Mouse (Mus musculus) lung, postnatal 10 days (tissue): ENCODE results near the gene Aim2.
"Not testable (repeated sequence)": the region's sequence is repeated elsewhere in the genome, so short reads cannot be mapped to it uniquely, and the experiment has no call there.

Experiments
- DNase-seq: peaks from one replicate; pipeline ENCODE4 v3.0.0; 2021

The Aim2 gene

DNA sequence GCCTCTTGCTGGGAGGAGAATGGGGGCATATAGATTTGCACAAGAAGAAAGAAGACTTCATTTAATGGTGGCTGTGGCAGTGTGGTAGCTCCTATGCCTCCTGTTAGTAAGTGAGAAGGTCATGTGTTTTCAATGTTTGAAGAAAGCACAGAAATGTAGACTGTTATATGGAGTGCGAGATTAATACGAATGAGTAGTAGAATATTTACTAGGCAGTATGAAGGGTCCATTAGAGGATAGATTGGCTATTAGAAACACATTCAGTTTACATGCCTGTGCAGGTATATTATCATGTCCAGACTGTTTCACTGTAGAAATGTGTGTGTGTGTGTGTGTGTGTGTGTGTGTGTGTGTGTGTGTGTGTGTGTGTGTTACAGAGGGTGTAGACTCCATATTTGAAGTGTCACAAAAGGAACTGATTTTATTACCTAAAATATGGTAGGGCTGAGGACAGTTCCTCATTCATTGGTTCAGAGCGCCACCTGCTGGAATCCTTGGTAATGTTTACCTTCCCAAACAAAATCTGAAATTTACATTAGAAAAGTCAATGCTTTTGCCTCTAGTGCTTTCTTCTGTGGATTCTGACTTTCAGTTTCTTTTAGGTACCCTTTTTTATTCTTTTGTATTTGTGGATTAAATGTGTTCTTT lies 47.8 kb downstream of the Aim2 start:
- DNase-seq = peak; percentile 65

DNA sequence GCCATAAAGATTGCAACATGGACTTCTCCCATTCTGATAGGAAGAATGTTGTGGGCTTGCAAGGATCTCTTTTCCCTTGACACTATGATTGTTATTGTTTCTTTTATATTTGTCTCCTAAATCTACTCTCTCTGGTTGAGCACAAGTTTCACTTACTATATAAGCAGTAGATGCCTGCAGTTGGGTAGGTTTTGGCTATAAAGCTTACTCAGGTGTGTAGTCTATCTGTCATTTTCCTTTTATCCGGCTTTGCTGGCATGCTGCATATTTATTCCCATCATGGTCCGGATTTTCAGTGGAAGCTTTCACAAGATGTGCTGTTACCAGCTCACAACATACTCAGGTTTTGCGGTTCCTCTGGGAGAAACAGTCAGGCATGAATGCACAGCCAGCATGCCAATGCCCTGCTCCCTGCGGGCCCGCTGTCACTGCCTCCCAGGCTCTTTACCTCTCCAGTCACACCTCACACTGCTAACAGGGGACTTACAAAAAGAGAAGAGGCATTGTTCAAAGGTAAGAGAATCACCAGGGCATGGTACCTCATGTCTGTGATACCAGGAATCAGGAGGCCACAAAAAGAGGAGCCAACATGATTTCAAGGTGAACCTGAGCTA lies 54.1 kb downstream of the Aim2 start:
- no peak for DNase-seq

DNA sequence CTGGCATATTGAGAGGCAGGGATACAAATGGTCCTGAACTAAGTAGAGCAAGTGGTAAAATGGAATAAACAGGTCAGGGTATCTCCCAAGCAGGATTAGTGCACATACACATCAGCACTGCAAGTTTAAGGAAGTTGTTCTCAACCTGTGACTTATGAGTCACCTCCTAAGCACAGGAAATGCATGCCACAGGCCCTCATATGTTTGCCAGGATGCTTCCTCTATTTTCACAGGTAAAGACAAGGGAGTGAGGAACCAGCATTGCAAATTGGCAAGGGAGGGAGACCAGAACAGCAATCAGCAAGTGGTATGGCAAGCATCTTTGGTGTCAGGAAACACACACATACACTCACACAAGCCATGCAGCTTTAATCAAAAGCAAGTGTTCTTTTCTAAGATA lies 58.4 kb downstream of the Aim2 start:
- DNase-seq = no peak

DNA sequence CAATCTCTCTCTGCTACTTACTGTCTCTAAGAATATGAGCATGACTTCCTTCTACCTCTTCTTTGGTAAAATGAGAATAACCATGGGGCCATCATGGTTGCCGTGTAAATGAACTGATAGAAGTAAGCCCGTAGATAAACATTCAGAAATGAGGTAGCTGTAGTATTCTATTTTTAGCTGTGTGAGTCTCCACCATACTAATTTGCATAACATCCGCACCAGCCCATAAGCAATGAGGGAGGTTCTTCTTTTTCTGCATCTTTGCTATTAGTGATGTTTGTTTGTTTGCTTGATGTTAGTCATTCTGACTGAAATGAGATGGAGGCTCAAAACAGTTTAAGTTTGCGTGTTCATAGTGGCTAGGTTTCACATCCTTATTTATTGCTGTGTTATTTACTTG lies 61.2 kb downstream of the Aim2 start:
- no peak for DNase-seq

GRCm38 (mm10) chr1:173414631-173415030 lies 64.0 kb downstream of the Aim2 start:
- DNase-seq = no peak

GRCm38 (mm10) chr1:173418516-173418915 lies 67.8 kb downstream of the Aim2 start:
- DNase-seq = no peak

- no peak for DNase-seq
Observed at GRCm38 (mm10) chr1:173418936-173419621, 68.4 kb downstream of the Aim2 start.

DNA sequence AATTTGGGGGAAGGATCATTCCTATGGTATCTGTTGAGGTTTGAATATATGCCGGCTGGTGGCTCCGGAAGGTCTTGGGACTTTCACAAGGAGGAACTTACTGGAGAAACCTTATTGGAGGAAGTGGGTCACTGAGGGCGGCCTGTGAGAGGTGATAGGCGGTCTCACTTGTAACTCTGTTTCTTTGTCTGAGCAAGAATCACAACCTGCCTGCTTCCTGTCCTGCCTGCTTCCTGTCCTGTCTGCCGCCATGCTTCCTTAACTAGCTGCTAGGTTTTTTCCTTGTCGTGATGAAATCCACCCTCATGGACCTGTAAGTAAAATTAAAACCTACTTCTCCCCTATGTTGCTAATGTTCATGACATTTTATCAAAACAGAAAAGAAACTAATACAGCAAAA lies 69.7 kb downstream of the Aim2 start:
- peak; percentile 9 for DNase-seq

DNA sequence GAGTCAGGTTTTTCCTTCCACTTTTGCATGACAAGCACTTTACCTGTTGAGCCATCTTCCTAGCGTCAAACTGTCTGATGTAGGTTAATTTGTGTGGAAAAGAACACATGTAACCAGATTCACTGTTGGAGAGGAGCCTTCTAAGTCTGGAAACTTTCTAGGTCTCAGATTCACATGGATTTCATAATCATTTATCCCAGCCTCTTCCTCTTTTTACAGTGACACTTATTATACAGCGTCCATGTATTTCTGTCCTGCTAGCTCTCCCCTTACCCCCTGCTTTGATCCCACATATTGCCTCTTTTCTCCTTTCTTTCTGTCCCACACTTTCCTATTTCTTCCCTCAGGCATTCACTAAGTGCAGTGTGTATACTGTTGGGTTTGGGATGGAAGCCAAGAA lies 75.7 kb downstream of the Aim2 start:
- DNase-seq = no peak

GRCm38 (mm10) chr1:173427385-173427784 lies 76.7 kb downstream of the Aim2 start:
- DNase-seq = no peak

- DNase-seq = no peak
Observed at GRCm38 (mm10) chr1:173429995-173430699, 79.5 kb downstream of the Aim2 start.

- DNase-seq = no peak
Observed at GRCm38 (mm10) chr1:173432411-173432810, 81.7 kb downstream of the Aim2 start.

DNA sequence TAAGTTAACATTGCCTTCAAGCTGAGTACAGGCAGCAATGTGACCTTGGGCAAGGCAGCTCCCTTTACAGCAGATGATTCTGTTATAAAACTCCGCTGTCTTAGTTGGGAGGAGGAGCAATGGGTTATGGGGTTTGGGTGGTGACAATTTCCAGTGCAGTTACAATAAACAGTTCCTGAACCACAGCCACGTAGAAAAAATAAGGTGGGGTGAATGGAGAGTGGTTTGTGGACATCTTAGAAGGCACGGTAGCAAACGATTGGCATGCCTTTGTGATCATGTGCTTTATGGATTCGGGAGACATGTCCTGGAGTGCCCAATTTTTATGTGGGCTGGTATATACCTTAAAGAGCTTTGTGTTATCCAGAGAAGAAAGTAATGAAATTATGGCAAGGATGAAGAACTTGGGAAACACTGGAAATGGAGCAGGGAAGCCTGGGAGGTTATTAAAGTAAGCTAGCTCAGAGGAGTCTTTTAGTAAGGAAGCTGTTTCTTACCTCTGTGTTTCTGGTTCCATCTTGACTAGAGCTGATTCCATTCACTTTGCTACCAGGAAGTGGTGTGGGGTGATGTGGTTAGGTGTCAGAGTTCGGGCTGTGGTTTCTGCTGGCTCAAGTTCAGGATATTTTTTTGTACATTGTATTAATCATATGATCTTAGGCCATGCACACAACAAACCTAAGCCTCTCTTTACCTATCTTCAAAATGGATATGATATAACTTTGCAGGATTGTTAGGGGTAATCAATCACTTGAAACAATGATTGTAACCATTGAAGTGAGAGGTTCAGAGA lies 86.7 kb downstream of the Aim2 start:
- DNase-seq = no peak

GRCm38 (mm10) chr1:173440681-173441080 lies 90.0 kb downstream of the Aim2 start:
- DNase-seq = no peak

- no peak for DNase-seq
Observed at GRCm38 (mm10) chr1:173441210-173441609, 90.5 kb downstream of the Aim2 start.

DNA sequence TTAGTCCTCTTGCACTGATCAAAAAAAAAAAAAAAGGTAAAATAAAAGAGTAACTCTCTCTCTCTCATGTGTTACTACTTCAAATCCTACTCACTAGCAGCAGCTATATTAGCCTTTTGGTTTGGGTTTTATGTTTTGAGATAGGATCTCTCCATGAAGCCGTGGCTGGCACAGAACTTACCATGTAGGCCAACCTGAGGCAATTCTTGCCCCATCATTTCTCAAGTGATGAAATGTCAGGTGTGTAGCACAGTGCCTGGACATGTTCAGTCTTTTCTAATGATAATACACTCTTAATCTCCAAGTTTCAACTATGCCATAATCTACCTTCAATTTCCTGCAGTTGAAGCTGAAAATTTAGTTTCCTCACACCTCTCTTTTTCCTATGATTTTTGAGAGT lies 92.4 kb downstream of the Aim2 start:
- DNase-seq = no peak

- no peak for DNase-seq
Observed at GRCm38 (mm10) chr1:173447067-173447466, 96.4 kb downstream of the Aim2 start.

- no peak for DNase-seq
Observed at GRCm38 (mm10) chr1:173450621-173451020, 99.9 kb downstream of the Aim2 start.

DNA sequence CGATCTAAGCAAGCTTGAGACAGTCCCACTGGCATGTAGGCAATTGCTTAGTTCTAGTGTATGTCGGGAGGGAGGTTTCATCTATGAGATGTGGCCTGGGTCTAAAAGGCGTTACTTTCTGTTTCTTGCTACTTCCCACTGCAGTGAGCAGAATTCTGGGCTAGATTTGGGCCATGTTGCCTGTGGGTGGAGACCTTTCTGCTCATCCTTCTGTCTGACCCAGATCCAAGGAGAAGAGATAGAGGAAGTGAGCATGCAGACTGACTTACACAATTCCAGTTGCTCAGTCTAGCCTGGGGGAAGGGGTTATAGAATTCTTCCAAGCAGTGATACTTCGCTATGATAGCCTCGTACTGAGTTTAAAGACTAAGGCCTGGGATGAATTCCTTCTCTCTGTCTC lies 101.0 kb downstream of the Aim2 start:
- no peak for DNase-seq

- DNase-seq = peak; percentile 27
Observed at GRCm38 (mm10) chr1:173456139-173456754, 105.6 kb downstream of the Aim2 start.

DNA sequence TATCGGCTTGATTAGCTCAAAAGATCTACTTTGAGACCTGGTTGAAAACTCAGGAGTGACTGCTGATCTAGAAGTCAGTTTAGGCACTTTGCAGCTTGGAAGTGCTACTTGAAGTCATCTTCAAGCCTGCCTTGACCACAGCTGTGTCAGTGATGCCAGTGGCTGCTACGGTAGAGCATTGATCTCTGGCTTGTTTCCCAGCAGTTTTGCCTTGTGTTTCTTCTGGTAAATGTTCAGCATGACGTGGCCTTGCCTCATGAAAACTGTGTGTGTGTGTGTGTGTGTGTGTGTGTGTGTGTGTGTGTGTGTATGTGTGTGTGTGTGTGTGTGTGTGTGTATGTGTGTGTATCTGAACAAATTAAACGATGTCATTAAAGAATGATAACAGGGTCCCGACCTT lies 106.1 kb downstream of the Aim2 start:
- DNase-seq = no peak

DNA sequence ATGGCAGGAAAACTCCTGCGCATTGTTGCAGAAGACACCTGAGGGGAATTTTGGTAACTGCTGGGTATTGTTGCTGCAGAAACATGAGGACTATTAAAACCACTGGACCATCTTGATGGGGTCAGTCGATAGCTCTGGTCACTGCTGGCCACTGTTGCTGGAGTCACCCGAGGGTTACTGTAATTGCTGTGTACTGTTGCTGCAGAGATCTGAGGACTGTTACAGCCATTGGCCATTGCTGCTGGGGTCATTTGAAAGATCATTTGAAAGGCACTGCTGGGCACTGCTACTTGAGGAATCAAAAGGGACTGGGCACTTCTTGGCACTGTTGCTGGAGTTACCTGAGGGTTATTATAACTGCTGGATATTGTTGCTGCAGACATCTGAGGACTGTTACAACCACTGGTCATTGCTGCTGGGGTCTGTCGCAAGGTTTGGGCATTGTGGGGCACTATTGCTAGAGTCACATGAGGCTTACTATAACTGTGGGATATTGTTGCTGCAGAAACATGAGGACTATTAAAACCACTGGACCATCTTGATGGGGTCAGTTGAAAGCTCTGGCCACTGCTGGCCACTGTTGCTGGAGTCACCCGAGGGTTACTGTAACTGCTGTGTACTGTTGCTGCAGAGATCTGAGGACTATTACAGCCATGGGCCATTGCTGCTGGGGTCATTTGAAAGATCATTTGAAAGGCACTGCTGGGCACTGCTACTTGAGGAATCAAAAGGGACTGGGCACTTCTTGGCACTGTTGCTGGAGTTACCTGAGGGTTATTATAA lies 129.9 kb downstream of the Aim2 start:
- not testable (repeated sequence) for DNase-seq
